Mouse (Mus musculus) natural killer cell, adult 2 months (primary cell): ENCODE results near the gene Tspyl3.

Experiments
- DNase-seq, 2 experiments: peaks; one replicate each; pipeline ENCODE4 v3.0.0; 2022; ENCODE audit warnings: low spot score in 2 of 2

Gene Tspyl3

DNA sequence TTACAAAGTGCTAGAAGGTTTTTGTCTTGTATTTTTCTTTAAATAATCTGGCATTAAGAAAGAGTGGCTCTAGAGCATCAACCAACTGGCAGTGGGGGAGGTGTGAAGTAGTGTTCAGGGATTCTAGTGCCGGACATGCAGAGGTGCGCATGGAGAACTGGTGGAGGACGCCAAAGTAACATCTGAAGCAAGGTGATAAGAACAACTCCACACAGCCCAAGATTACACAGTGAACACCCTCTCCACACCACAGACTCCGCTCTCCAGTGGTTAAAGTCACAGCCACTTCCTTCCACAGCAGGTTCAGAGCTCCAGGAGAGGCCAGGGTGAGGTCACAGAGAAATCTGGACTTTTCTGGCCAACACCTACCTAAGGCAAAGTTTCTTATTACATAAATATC is 2.7 kb upstream of the Tspyl3 start:
- no peak for DNase-seq

DNA sequence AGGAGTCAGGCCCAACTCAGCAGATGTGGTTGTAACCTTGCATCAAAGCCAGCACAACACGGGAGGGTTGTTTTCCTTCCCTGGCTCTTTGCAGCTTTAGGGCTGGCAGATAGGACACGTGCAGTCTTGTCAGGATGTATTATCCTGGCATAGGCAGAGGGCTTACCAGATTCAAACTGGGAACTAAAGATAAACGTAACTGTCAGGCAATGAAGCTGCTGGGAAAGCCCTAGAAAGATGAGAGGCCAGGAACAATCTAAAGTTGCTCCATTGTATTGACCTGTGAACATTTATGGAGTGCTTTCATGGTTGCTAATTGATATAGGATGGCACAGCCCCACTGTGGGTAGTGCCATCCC is 333 bp upstream of the Tspyl3 start:
- DNase-seq, result no peak

DNA sequence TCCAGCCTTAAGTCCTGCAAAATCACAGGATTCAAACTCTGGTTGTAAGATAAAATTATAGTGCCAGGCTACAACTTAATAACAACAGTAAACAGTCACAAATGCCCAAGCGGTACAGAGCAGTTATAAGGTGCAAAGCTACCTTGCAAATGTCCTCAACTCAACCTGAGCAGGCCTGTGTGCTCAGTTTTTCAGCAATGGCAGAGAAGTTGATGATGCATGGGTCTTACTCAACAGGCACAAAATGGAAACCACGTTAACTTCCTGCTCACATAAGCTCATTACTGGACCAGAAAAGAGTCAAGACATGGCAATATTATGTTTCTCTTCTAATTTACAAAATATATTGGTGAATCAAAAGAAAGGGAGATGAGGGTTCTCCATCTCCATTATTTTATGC is 2.7 kb downstream of the Tspyl3 start:
- DNase-seq, result no peak

DNA sequence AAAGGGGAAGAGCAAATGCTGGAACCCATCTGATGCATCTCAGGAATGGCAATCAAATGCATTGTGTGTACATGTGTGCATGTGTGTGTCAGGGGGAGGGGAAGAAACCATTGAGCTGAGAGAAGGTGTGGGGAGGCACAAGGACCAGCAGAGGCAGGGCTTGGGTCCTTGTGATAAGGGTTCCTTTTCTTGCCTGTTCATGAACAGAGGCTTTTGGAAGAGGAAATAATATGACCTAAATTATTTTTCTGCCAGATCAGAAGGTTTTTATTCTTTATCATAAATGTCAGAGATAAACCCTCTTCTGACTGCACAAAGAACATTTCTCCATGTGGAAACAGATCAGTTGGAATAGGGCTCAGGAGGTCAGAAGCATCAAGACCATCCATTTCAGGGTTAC is 3.1 kb downstream of the Tspyl3 start:
- DNase-seq, result no peak

DNA sequence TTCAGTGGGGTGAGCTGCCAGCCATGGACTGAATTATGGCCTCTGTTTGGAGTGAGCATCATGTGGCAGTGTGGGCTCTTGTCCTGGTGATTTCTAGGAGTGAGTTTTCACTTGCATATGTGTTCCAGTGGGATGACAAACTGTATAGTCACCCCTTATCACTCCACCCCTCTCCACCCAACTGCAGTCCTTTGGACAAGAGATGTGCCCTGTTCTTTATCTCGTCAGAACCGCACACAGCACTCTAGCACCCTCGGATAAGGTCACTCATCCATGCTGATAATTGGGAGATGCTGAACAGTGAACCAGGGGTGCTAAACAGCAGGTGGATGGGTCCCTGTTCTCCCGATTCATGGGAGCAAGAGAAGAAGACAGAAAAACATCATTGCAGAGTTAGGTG is 3.6 kb downstream of the Tspyl3 start:
- DNase-seq, result no peak

DNA sequence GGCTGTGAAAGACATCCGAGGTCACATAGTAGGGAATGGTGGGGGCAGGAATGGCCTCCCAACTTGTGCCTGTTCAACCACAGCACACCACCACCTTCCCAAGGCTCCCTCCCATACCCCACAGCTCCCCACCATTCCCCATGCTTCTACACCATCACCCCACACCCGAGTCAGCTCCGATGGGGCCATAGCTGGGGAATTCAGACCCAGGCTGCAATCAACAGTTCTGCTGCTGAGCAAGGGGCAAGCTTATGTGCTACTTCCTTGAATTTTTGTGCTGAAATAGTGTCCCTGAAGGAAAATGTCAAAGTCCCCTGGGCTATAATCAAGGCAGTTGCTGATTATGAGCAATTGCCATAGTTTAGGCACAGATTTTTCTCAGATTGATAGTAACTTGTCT is 6.7 kb downstream of the Tspyl3 start:
- DNase-seq, result no peak

DNA sequence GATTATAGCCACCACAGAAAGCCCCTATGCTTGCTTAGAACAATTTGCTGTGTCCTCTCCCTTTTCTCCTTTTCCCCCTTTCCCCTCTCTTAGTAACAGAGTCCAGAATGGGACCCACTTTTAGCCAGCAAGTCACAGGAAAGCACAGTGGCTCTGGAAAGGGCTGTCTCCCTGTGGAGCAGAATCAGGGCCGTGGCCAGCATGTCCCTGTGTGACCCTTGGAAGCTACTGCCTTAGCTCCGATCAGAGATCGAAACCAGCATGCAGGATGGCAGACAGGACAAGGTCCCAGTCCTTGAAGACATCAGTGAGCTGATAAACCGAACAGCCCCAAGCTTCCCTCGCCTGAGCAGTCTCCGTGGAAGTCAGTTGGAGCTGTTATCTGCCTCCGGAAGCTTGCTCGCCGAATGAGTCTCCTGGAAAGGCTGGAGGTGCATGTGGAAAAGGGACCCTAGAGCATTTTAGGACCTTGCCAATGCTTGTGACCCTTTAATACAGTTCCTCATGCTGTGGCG is 7.4 kb downstream of the Tspyl3 start:
- DNase-seq, result no peak

DNA sequence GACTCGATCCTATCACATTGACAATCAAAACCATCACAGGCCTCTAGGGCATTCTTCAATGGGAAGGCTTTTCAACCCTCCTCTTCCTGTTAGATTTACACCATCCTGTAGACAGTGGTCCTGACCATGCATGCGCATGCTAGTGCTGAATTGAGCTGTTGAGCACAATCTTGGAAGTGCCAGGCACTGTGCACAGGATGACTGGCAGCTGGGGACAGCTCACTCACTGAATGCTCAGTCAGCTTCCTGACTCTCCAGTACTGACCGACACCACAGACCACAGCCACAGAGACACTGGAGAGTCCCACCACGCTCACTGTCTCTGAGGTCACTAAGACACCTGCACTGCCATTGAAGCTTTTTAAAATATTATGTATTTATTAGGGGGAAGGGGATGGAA is 9.8 kb downstream of the Tspyl3 start:
- DNase-seq, result peak; percentile 42 to 67

DNA sequence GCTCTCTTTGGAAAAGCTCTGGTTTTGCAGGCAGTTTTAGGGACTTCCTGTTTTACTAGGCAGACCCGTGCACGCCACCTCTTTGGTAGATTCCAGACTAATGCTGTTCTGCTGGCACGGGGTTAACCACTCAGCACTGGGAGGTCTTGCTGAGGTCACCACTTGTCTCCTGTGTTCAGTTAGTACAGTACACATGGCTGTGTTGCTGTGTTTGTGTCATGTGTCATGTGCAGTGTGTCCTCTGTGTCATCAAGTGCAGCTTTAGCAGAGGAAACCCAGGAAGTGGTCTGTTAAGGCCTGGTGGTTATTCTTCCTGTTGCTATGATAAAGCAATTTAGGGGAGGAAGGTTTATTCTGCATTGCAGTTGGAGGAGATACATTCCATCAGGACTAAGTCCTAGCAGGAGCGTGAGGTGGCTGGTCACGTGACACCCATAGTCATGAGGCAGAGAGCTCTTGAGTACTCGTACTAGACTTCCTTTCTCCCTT is 10.4 kb downstream of the Tspyl3 start:
- DNase-seq, result peak; percentile 71 to 75

DNA sequence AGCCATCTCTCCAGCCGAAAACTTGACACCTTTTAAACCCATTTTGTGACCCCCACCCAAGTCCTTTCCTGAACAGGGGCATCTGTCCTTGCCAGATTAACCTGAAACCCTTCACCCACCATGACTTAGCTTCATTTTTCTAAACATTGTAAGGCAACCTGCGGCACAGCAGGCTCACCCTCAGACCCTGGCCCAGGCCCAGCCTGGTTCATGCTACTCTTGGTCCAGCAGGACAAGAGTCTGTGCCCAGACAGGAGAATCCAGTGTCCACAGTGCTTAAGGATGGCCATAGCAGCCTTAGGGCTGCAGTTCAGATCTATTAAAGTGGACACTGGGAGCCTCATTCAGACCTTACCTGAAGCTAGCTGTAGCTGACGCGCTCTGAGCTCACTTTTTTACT is 11.9 kb downstream of the Tspyl3 start:
- no peak for DNase-seq

DNA sequence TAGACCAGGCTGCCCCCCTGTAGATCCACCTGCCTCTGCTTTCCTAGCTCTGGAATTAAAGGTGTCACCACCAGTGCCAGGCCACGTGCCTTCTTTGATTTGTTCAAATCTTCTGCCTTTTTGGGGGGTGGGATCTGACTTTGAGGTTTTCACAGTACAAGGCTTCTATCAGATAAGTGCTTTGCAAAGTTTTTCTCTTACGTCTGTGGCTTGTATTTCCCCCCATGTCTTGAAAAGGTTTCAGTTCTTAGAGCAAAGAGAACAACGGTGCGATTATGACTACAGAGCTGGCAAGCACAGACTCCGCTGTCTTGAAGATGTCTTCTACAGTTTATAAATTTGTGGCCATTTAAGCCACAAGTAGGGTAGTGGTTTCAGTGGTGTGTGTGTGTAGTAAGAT is 13.8 kb downstream of the Tspyl3 start:
- no peak for DNase-seq

DNA sequence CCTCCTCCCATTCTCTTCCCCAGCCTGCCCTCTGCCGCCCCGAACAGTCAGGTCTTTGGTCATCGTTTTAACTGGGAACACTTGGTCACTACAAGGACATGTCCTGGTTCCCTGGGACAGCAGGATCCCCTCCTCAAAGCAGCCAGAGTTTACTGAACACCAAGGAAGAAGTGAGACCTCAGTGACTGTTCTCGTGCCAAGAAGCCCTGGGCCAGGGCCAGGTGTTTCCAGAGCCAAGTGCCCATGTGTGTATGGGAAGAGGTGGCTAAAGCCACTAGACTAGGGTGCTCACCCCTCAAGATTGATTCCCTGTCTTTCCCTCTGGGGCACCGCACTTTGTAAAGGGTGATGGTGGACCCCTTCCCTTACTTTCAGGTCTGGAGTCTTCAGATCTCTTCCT is 16.0 kb downstream of the Tspyl3 start:
- no peak for DNase-seq

DNA sequence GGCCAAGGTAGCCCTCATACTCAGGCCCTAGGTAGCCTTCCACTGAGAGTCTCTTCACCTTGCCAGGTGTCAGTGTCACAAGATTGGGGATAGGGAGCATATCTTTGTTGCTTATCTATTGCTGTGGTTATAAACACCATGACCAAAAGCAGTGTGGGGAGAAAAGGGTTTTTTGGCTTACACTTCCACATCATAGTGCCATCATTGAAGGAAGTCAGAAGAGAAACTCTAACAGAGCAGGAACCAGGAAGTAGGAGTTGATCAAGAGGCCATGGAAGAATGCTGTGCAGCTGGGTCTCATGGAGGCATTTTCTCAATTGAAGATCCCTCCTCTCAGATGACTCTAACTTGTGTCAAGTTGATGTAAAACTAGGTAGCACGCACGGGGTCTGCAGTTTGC is 17.1 kb downstream of the Tspyl3 start:
- DNase-seq, result no peak

DNA sequence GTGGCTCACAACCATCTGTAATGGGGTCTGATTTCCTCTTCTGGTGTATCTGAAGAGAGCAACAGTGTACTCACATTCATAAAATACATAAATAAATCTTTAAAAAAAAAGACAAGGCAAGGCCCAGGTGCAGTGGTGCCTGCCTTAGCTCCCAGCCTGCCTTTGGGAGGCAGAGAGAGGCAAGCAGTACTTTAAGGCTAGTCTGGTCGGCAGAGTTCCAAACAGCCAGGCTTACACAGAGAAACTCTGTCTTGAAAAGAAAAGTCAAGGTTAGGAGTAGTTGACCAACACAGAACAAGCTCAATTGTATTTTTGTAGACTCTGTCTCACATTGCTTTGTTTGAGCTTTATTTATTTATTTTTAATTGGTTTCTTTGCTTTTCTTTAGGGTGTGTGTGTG is 22.5 kb downstream of the Tspyl3 start:
- DNase-seq, result no peak

DNA sequence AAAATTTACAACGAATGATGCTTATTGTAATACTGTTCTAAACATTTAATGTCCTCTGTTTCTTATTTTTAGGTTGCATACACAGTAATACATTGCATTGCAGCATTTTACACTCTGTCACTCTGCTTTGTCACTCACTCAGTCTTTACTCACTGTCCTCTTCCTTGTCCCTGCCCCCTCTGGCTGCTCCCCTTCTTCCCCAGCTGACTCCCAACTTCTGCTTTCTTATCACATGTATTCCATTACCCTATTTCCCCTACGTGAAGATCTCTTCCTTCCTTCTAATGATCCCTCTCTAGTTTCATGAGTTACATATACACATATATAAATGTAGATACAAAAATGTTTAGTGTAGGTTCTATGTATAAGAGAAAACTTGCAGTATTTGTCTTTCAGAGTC is 26.1 kb downstream of the Tspyl3 start:
- no peak for DNase-seq

DNA sequence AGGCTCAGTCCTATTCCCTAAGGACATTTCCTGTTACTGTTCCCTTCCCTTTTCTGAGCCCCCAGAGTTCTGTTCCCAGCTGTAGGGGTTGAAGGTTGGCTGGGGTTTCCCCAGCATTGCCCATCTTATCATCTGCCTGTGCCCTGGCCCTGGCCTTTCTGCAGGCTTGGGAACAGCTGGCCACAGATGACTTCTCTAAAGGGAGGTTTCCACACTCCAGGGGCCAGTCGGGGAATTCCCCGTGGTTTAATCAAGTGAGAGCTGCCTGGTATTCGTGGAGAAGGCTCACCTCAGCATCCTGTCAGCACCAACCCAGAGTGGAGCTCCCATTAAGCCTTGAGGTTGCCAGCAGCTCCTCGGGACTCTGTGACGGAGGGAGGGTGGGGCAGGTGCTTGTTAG is 26.8 kb downstream of the Tspyl3 start:
- peak in 1 of 2 experiments; percentile 3 for DNase-seq

DNA sequence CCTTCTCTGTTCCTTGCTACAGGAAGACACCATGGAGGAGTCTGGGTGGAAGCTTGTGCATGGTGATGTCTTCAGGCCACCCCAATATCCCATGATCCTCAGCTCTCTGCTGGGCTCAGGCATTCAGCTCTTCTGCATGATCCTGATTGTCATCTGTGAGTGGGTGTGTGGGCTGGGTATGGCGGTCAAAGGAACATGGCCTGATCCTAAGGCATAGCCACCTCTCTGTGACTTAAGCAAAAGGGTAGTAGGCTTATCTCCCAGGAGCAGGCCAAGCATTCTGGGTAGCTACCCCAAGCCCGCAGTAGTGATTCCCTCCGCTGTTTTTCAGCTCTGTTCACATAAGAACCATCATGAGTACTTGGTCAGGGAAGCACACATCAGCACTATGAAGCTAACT is 31.0 kb downstream of the Tspyl3 start:
- no peak for DNase-seq

DNA sequence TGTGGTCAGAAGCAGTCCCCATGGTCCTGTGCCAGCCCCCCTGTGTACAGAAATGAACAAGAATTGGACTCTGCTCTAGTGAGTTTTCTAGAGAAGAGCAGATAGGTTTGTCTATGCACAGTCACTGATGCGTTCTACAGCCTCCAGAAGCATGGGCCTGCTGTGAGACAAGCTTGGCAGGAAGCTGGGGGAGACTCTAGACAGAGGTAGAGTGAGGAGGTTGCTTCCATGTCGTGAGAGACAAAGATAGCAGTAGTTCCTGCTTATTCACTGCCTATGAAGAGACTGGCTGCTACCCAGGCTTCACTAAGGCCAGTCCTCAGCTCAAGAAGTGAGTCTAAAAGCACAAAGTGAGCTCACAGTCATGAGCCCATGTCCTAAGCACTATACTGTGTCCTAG is 34.0 kb downstream of the Tspyl3 start:
- no peak for DNase-seq

DNA sequence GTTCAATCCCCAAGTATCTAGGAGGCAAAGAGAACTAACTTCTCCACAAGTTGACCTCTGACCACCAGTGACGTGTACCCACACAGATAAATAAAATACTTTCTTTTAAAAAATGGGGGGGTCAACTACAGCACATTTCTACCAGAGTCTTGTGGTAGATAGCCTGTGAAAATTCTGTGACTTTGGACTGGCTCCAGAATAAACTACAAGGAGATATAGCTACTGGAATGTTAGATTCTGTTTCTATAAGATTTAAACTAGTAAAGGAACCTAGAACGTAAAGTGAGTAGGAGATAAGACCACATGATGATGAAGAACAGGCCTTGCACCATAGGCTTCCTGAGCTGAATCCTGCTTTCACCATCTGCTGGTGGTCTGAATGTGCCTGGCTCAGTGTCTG is 37.4 kb downstream of the Tspyl3 start:
- no peak for DNase-seq

DNA sequence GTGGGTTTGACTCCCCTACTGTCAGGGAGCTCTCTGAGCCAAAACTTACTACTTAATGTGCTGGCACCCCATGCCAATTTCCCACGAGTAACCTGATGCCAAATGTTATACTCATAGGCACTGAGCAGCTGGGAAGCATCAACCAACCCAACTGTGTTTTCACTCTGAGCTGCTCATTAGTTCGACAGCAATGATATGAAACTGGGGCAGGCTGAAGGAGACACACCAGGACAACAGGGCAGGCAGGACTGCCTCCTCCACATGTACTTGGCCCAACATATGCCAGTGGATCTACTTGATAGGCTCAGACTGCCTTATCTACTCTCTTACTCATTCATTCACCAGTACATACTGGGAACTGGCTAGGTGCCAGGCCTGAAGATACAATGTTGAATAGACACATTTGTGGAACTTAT is 39.1 kb downstream of the Tspyl3 start:
- no peak for DNase-seq

DNA sequence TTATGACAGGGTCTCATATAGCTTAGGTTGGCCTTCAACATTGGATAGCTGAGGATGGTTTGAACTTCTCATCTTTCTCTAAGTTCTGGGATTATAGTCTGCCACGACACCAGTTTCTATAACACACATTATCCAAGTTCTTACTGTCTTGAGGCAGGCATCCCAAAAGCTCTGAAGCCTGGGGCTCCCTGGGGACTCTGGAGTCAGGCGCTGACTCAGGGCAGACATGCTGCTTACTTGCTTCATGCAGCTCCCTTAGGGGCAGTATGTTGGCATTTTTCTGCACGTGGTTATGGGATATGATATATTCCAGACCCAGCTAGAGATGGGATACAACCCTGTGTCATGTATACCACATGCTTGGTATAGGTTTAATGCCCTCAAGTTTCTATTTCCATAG is 45.3 kb downstream of the Tspyl3 start:
- DNase-seq, result no peak

DNA sequence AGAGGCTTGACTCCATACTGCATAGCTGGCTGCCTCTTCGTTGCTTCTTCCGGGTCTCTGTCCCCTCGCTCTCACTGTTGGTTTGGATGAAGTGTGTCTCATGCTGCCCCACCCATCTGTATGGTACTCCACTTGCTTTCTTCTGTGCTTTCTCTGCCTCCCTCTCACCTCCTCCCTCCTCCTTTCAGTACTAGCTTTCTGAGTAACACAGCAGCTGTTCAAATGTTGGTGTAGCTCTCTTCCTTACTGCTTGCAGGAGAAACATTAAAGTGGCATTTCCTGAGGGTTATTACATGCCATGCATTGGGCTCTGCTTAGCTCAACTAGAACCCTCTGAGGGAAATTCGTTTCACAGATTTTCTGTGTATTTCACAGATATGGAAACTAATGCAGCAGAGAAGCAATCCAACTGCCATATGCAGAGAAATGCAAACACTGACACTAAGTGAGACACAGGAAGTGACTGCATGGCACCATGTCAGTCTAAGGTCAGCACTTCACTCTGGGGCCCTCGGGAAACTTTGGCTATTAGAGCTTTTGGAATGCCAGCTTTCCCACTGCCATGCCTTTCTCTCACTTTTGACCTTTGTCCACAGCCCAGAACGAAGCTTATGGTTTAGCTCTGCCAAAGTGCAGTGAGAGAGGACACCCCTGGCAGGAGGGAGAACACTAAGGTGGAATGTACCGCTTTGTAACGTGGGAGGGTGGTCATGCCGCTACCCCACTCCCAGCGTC is 45.9 kb downstream of the Tspyl3 start:
- DNase-seq, result no peak

DNA sequence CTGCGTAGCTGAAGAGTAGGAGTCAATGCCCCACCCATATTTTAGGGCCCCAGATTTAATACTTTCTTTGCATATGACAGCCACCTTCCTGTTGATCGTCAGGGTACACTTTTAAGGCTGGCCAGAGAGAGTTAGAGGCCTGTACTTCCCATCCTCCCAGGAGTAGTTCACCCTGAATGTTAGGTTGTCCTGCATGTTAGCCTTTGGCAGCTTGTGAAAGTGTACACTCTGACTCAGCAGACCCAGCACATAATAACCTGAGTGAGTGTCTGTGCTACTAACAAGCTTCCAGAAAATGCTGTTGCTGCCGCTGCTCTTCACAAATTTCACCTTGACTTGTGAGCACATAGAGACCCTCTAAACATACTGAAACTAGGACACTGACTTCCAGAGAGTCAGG is 48.1 kb downstream of the Tspyl3 start:
- DNase-seq, result no peak

DNA sequence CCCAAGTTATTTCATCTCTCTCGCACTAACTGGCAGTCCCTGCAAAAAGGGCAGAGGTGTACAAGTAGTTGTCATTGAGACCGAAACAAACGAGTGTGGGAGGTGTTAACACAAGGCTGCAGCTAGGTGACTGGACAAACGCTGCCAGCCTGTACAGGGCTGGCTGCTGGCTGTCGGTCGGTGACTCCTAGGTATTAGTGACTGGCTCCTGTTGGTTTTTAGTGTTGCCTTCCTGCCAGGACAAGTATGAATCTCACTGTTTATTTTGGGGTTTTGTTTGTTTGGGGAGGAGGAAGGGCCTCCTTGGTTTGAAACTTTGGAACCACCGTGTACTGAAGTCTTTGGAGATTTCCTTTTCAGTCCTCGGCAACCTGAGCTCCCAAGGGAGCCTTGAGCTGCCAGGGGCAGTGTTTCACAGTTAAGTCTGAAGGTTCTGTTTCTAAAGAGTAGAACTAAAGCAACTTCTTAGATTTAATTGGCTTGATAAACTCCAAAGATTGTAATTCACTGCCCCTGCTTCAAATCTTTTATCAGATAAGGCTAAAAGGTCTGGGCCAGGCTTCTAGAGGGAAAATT is 49.2 kb downstream of the Tspyl3 start:
- DNase-seq, result no peak
